Mouse (Mus musculus) lung, postnatal 0 days (tissue): ENCODE measurements around the gene Rsph10b. TPM values are rescaled to one million over a fixed set of nuclear protein-coding genes. Genes with fewer than 3 reads are reported as not detected.
A peak's percentile ranks its signal among the peaks of the same experiment; 100 is the strongest.

ENCODE experiments used
- ATAC-seq: fragments of 200-750 bp; cut with Nextera tagmentation; 2 replicates; pipeline ENCODE4 v1.8.0; 2017; ENCODE audit warnings: moderate library complexity
- DNase-seq: peaks from one replicate; pipeline ENCODE4 v3.0.0-alpha.2; 2016; ENCODE audit warnings: low spot score
- H3K27ac ChIP-seq: fragments of 300-500 bp; sonication (generic); 2 replicates; pipeline ENCODE4 v1.5.1; 2014; ENCODE audit warnings: antibody characterized with exemption, mild to moderate bottlenecking, low read length, mixed read lengths
- H3K27me3 ChIP-seq: fragments of 300-500 bp; sonication (generic); replicated peaks from 2 replicates; pipeline ENCODE4 v1.6.1; 2014; ENCODE audit warnings: low read length, mixed read lengths; ENCODE audit not compliant: insufficient read depth
- H3K36me3 ChIP-seq: fragments of 300-500 bp; sonication (generic); 2 replicates; pipeline ENCODE4 v1.6.1; 2014; ENCODE audit warnings: low read length, mixed read lengths; ENCODE audit not compliant: insufficient read depth
- H3K4me1 ChIP-seq: fragments of 300-500 bp; sonication (generic); 2 replicates; pipeline ENCODE4 v1.6.1; 2014; ENCODE audit warnings: antibody characterized with exemption, low read depth, low read length, mixed read lengths; ENCODE audit not compliant: insufficient read depth
- H3K4me2 ChIP-seq: fragments of 300-500 bp; sonication (generic); replicated peaks from 2 replicates; pipeline ENCODE4 v1.6.1; 2014; ENCODE audit warnings: low read depth, mild to moderate bottlenecking, low read length, moderate library complexity, mixed read lengths
- H3K4me3 ChIP-seq: fragments of 300-500 bp; sonication (generic); 2 replicates; pipeline ENCODE4 v1.5.1; 2014; ENCODE audit warnings: low read depth, low read length
- H3K9ac ChIP-seq: fragments of 300-500 bp; sonication (generic); replicated peaks from 2 replicates; pipeline ENCODE4 v1.6.1; 2014; ENCODE audit warnings: low read depth, mild to moderate bottlenecking
- H3K9me3 ChIP-seq: fragments of 300-500 bp; sonication (generic); 2 replicates; pipeline ENCODE4 v1.6.1; 2016; ENCODE audit warnings: low read length, mixed read lengths
- CTCF ChIP-seq: IDR thresholded peaks from 2 replicates; pipeline ENCODE4 v1.5.1; 2016; ENCODE audit warnings: antibody characterized with exemption, mild to moderate bottlenecking
- EP300 ChIP-seq: IDR thresholded peaks from 2 replicates; pipeline ENCODE4 v1.6.1; 2016; ENCODE audit warnings: antibody characterized with exemption, mild to moderate bottlenecking, control low read depth
- WGBS: fragments of 180-500 bp; shearing (Covaris S2); extraction: QIAGEN DNeasy Blood & Tissue Kit; methylation state at CpG from one replicate; pipeline ENCODE4 v1.1.7; 2014; 5-methylcytosine and 5-hydroxymethylcytosine counted together
- polyA plus RNA-seq: library from polyadenylated mRNA; unstranded; fragments of >200 nt; fragmentation: Nextera tagmentation; extraction: Ambion mirVana; gene quantifications from 2 replicates; pipeline ENCODE4 v1.2.1, GENCODE M21; 2015

The Rsph10b gene
- polyA plus RNA-seq, 1 experiment from 2014 or later, result 3.0 TPM

DNA sequence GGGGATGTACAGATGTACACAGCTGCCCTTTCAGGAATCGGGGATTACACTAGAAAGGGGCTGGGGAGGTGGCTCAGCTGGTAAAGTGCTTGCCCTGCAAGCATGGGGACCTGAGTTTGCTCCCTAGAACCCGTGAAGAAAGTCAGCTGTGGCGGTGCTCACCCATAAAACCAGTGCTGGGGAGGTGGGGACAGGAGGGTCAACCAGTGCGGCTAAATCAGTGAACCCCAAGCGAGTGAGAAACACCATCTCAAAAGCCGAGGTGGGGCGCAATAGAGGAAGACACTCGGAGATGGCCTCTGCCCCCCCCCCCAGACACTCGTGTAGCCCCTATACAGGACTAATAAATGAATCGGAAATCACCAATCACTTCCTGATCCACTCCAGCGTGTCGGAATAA, 33.8 kb downstream of the Rsph10b start:
- ATAC-seq, result no peak

GRCm38 (mm10) chr5:143972628-143973027, 39.8 kb downstream of the Rsph10b start:
- Histone ChIP-seq H3K9me3 (no peaks in the 10 kb centered on the region), H3K4me2 (no peak overlapping the region), H3K4me3 (no peak overlapping the region), H3K9ac (no peak overlapping the region), H3K36me3 (no peaks in the 10 kb centered on the region), H3K4me1 (no peaks in the 10 kb centered on the region), H3K27me3 (no peaks in the 10 kb centered on the region), H3K27ac (no peak overlapping the region)
- WGBS, result 40% methylated on average over 3 of the region's 3 CpGs
- TF ChIP-seq EP300 (no peak), CTCF (no peak)
- no peak for DNase-seq
- no peak for ATAC-seq

More for the DNA sequence above, 33.8 kb downstream of the Rsph10b start:
- Histone ChIP-seq H3K9me3 (no peaks in the 10 kb centered on the region), H3K27ac (no peak overlapping the region), H3K4me2 (no peak overlapping the region), H3K36me3 (no peaks in the 10 kb centered on the region), H3K27me3 (no peaks in the 10 kb centered on the region), H3K4me1 (no peaks in the 10 kb centered on the region), H3K9ac (no peak overlapping the region), H3K4me3 (no peak overlapping the region)
- DNase-seq, result no peak
- 84% methylated on average over 12 of the region's 12 CpGs for WGBS
- TF ChIP-seq EP300, result no peak
- no peak for TF ChIP-seq CTCF

DNA sequence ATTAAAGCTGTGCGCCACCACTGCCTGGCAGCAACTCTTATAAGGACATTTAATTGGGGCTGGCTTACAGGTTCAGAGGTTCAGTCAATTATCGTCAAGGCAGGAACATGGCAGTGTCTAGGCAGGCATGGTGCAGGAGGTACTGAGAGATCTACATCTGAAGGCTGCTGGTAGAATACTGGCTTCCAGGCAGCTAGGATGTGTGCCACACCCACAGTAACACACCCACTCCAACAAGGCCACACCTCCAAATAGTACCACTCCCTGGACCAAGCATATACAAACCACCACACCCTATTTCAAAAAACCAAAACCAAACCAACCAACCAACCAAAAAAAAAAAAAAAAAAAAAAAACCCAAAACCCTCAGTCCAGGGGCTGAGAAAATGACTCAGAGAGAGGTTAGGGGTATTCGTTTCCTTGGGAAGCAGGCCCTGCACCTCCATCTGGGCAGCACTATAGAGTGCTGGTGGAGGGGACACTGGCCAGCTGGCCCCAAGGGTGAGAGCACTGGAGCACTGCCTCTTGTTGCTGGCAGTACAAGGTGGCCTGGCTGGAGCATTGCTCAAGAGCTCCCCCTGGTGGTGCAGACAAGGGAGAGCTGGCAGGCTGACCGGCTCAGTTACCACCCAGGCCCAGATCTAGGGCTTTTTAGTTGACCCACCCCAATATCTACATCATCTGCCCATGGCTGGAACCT, 42.2 kb downstream of the Rsph10b start:
- Histone ChIP-seq H3K4me1 (no peaks in the 10 kb centered on the region), H3K27ac (no peak overlapping the region), H3K4me2 (no peak overlapping the region), H3K36me3 (no peaks in the 10 kb centered on the region), H3K9me3 (no peaks in the 10 kb centered on the region), H3K9ac (no peak overlapping the region), H3K27me3 (no peaks in the 10 kb centered on the region), H3K4me3 (no peak overlapping the region)
- DNase-seq (peak; percentile 81), ATAC-seq (peak; percentile 88)
- TF ChIP-seq EP300, result no peak
- peak; percentile 94 for TF ChIP-seq CTCF
- WGBS, result 49% methylated on average over 4 of the region's 4 CpGs

DNA sequence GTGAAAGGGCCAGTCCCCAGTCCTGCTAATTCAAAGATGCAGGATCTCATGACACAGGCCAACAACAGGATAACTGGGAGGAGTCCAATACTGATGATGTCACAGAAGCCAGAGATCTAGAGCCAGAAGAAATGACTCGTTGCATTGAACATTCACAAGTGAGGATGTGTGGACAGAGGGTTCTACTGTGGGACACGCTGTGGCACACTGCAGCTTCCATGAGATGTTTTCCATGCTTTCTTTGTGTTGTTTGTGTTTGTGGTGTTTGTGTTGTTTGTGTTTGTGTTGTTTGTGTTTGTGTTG, 42.7 kb downstream of the Rsph10b start:
- Histone ChIP-seq H3K4me1 (no peaks in the 10 kb centered on the region), H3K4me2 (no peak overlapping the region), H3K36me3 (no peaks in the 10 kb centered on the region), H3K27me3 (no peaks in the 10 kb centered on the region), H3K9me3 (no peaks in the 10 kb centered on the region), H3K9ac (no peak overlapping the region), H3K27ac (no peak overlapping the region), H3K4me3 (no peak overlapping the region)
- TF ChIP-seq CTCF (no peak), EP300 (no peak)
- 45% methylated on average over 2 of the region's 2 CpGs for WGBS
- DNase-seq (no peak), ATAC-seq (peak; percentile 42)

DNA sequence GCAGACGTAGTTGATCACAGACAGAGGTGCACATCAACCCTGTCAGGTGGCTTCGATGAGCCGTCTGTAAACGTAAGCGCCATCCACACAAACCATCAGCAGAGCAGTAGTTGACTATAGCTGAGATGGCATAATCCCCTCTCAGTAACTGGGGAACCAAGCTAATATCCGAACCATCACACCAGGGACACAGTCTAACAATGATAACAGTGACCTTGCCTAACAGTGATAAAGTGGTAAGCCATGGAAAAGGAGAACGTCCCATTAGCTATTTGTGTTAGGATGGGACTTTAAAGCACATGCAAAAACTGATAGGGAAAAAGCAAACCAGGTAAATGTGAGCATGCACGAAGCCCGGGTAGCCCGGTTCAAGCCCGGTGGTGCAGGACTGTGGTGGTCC, 43.4 kb downstream of the Rsph10b start:
- TF ChIP-seq CTCF (no peak), EP300 (no peak)
- 82% methylated on average over 11 of the region's 11 CpGs for whole genome bisulfite sequencing

GRCm38 (mm10) chr5:143976726-143977431, 44.0 kb downstream of the Rsph10b start:
- Histone ChIP-seq H3K4me3 (no peak overlapping the region), H3K4me1 (no peaks in the 10 kb centered on the region), H3K9ac (no peak overlapping the region), H3K9me3 (no peaks in the 10 kb centered on the region), H3K36me3 (no peaks in the 10 kb centered on the region), H3K27me3 (no peaks in the 10 kb centered on the region), H3K4me2 (no peak overlapping the region), H3K27ac (no peak overlapping the region)
- ATAC-seq (no peak), DNase-seq (no peak)
- 55% methylated on average over 16 of the region's 16 CpGs for WGBS
- TF ChIP-seq EP300, result no peak

More for the DNA sequence above, 43.4 kb downstream of the Rsph10b start:
- Histone ChIP-seq H3K4me2 (no peak overlapping the region), H3K36me3 (no peaks in the 10 kb centered on the region), H3K9ac (no peak overlapping the region), H3K4me3 (no peak overlapping the region), H3K27ac (no peak overlapping the region), H3K27me3 (no peaks in the 10 kb centered on the region), H3K4me1 (no peaks in the 10 kb centered on the region), H3K9me3 (no peaks in the 10 kb centered on the region)
- DNase-seq, result no peak
- ATAC-seq, result no peak
